In the genomic region with DNA sequence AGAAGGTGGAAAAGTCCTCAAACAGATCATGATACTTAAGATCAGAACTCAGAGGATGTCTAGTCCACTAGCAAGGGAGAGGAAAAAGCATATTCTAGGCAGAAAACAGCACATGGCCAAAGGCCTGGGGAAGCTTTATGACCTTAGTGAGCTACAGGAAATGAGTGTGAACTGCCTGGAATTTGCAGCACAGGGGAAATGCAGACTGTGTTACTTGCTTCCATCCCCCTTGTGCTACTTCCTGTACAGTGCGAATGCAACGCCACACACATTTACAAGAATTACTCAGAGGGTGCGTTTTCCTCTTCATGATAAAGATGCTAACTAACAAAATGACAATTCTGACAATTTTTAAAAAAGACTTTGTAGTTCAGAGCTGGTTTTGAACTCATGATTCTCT, we compare ENCODE assay signal across 19 mouse cellular contexts. TPM values are rescaled to one million over a fixed set of nuclear protein-coding genes. Genes with fewer than 3 reads are reported as not detected.
A peak's percentile ranks its signal among the peaks of the same experiment; 100 is the strongest.
DNase-seq lines count a peak whose midpoint lies in the region; ATAC-seq lines count a peak whose summit lies in the region.
"Had no signal": no experiment of that assay in that cellular context is flagged by ENCODE, and none has a peak within 500 bp of the region (broad histone marks: within the 10 kb centered on the region; RNA-seq: fewer than 3 reads in every experiment).

No protein-coding gene starts in this region.

- peak; percentile 42 for DNase-seq in induced T-regulatory cell, adult 2 months (ENCODE audit: low read depth)
- peak; percentile 24 for DNase-seq in thymus, postnatal 14 days
- no peak for DNase-seq in spleen, adult 12 weeks (ENCODE audit: low spot score)
- no peak for DNase-seq in frontal cortex, postnatal 14 days (ENCODE audit: low spot score in 2 of 2)
- DNase-seq: cerebellum, adult 11 months; cerebellum, postnatal 36 days; heart, adult 11 months; layer of hippocampus, adult 9-11 months; lung, postnatal 10 days; spleen, adult 18-20 months had no signal

- peak; percentile 35; the same call in 1 of the 2 replicates for ATAC-seq in liver, embryonic 16.5 days (ENCODE audit: low read depth)
- ATAC-seq in liver, embryonic 12.5 days: no peak
- peak; percentile 96 for ATAC-seq in CD4-positive, CD25-positive, alpha-beta regulatory T cell, adult 4 months
- ATAC-seq: Patski had no signal

- H3K36me3 ChIP-seq in liver, embryonic 16.5 days (ENCODE audit: control insufficient read depth, insufficient read depth): no peaks in the 10 kb centered on the region
- no peaks in the 10 kb centered on the region for H3K36me3 ChIP-seq in liver, embryonic 12.5 days
- H3K36me3 ChIP-seq: forebrain, embryonic 12.5 days; hindbrain, embryonic 10.5 days; neural tube, embryonic 15.5 days had no signal

- no peaks in the 10 kb centered on the region for H3K4me1 ChIP-seq in liver, embryonic 16.5 days (ENCODE audit: control insufficient read depth, low read depth, low read length)
- H3K4me1 ChIP-seq in liver, embryonic 12.5 days: no peaks in the 10 kb centered on the region
- H3K4me1 ChIP-seq: forebrain, embryonic 12.5 days; hindbrain, embryonic 10.5 days; neural tube, embryonic 15.5 days had no signal

- H3K27me3 ChIP-seq in liver, embryonic 16.5 days (ENCODE audit: control insufficient read depth, insufficient read depth, low read depth, low read length): no peaks in the 10 kb centered on the region
- no peaks in the 10 kb centered on the region for H3K27me3 ChIP-seq in liver, embryonic 12.5 days (replicated peaks)
- H3K27me3 ChIP-seq: forebrain, embryonic 12.5 days; neural tube, embryonic 15.5 days had no signal

- H3K9ac ChIP-seq in liver, embryonic 16.5 days (ENCODE audit: low read depth, low read length): no peak overlapping the region
- no peak overlapping the region for H3K9ac ChIP-seq in liver, embryonic 12.5 days
- H3K9ac ChIP-seq: forebrain, embryonic 12.5 days; neural tube, embryonic 15.5 days had no signal

- H3K27ac ChIP-seq in liver, embryonic 16.5 days (ENCODE audit: low read length): no peak overlapping the region
- H3K27ac ChIP-seq in liver, embryonic 12.5 days: no peak overlapping the region
- H3K27ac ChIP-seq: forebrain, embryonic 12.5 days; hindbrain, embryonic 10.5 days; neural tube, embryonic 15.5 days; stomach, postnatal 0 days had no signal

- no peak overlapping the region for H3K4me2 ChIP-seq in liver, embryonic 16.5 days (ENCODE audit: low read depth, low read length)
- no peak overlapping the region for H3K4me2 ChIP-seq in liver, embryonic 12.5 days
- H3K4me2 ChIP-seq: forebrain, embryonic 12.5 days; liver, embryonic 11.5 days; neural tube, embryonic 15.5 days had no signal

- WGBS in liver, embryonic 16.5 days (ENCODE audit: insufficient replicate concordance): 36% methylated on average over 3 of the region's 3 CpGs
- WGBS in liver, embryonic 12.5 days (ENCODE audit: insufficient replicate concordance): 42% methylated on average over 3 of the region's 3 CpGs

- no peak overlapping the region for H3K4me3 ChIP-seq in liver, embryonic 16.5 days (ENCODE audit: low read depth, low read length)
- no peak overlapping the region for H3K4me3 ChIP-seq in liver, embryonic 12.5 days
- H3K4me3 ChIP-seq: forebrain, embryonic 12.5 days; hindbrain, embryonic 10.5 days; neural tube, embryonic 15.5 days had no signal

- no peaks in the 10 kb centered on the region for H3K9me3 ChIP-seq in liver, embryonic 16.5 days (replicated peaks; ENCODE audit: control insufficient read depth, low read length)
- H3K9me3 ChIP-seq in liver, embryonic 12.5 days (replicated peaks): no peaks in the 10 kb centered on the region
- H3K9me3 ChIP-seq: forebrain, embryonic 12.5 days; hindbrain, embryonic 10.5 days; neural tube, embryonic 15.5 days had no signal

RNA-seq across cellular contexts. Expression of gene Cblb, which starts 41.8 kb away (rescaled TPM):
- polyA plus RNA-seq in liver, embryonic 16.5 days (2015; fragmentation: Nextera tagmentation; extraction: Ambion mirVana): 1.8 and 2.6 TPM in 2 replicates
- 3.4 and 3.7 TPM in 2 replicates for polyA plus RNA-seq in liver, embryonic 12.5 days (2016; fragmentation: Nextera tagmentation; extraction: Ambion mirVana)
- polyA plus RNA-seq in CD4-positive, CD25-positive, alpha-beta regulatory T cell, adult 4 months (2017; shearing (Covaris generic)): 10 to 100 TPM; 42.2 to 42.6 TPM

Comparison
In these comparisons a context has a peak if more than half of its experiments do, and no peak if none do; other contexts are left out.
1. DNase-seq: peak in induced T-regulatory cell, adult 2 months (single experiment) and thymus, postnatal 14 days (single experiment); none in spleen, adult 12 weeks (single experiment) and frontal cortex, postnatal 14 days (0 of 2).